Mouse (Mus musculus) gastrocnemius, postnatal 36 days (tissue): ENCODE measurements around the gene Nr0b2. TPM values are rescaled to one million over a fixed set of nuclear protein-coding genes. Genes with fewer than 3 reads are reported as not detected.

Experiments
- DNase-seq, 2 experiments: peaks; one replicate each; pipeline ENCODE4 v3.0.0; 2022
- intact Hi-C: fragments of 180-260 bp; cut with DNase I; formaldehyde crosslinking; loops from one replicate; pipeline ENCODE4 v1.15.1; 2025
- microRNA-seq, 2 experiments: library from miRNA; unstranded; fragments of <30 nt; microRNA quantifications; one replicate each; pipeline ENCODE4 v1.2.0; 2021
- total RNA-seq, 2 experiments: library from RNA; stranded (reverse); gene quantifications; 2 replicates each; pipeline ENCODE4 v1.2.3; 2021

The Nr0b2 gene
- total RNA-seq, 2 experiments from 2014 or later = not detected

- peak in 1 of 2 experiments; percentile 44 for DNase-seq
- intact Hi-C loops = no loop called here
Observed at GRCm38 (mm10) chr4:133601721-133602218, 48.6 kb downstream of the Nr0b2 start, which contains the start of gene Sfn. TSS of gene Sfn (minus strand) at chr4:133602168.

- intact Hi-C loops = no loop called here
- DNase-seq = no peak
Observed at GRCm38 (mm10) chr4:133603056-133603455, 49.9 kb downstream of the Nr0b2 start.

- intact Hi-C loops = no loop called here
Observed at GRCm38 (mm10) chr4:133604175-133604574, 51.0 kb downstream of the Nr0b2 start.

GRCm38 (mm10) chr4:133604856-133605255, 51.7 kb downstream of the Nr0b2 start:
- no peak for DNase-seq
- intact Hi-C loops = no loop called here

More at GRCm38 (mm10) chr4:133604175-133604574, 51.0 kb downstream of the Nr0b2 start:
- no peak for DNase-seq

GRCm38 (mm10) chr4:133605330-133605729, 52.2 kb downstream of the Nr0b2 start:
- intact Hi-C loops = no loop called here

More at GRCm38 (mm10) chr4:133605330-133605729, 52.2 kb downstream of the Nr0b2 start:
- DNase-seq = no peak

Small RNA genes lying within 50 kb of the gene (microRNA-seq; reads per million reads assigned to microRNA genes)
- gene Gm23158 = 0 reads per million in 2 experiments

Other genes starting within 250 kb of the Nr0b2 start
- gene Wdtc1, start 199.9 kb upstream of the Nr0b2 start, total RNA-seq = 10 to 100 TPM; 85.6 to 88.5 TPM
- gene Slc9a1, start 183.7 kb upstream of the Nr0b2 start, total RNA-seq = 1 to 10 TPM; 8.3 to 9.8 TPM
- 1 to 10 TPM in 1 of 2 experiments, under 1 TPM in 1; 0.59 to 1.0 TPM for gene Tent5b, start 73.2 kb upstream of the Nr0b2 start, total RNA-seq
- under 1 TPM; 0.56 to 0.81 TPM for gene Trnp1, start 54.8 kb upstream of the Nr0b2 start, total RNA-seq
- not detected for gene Kdf1, start 34.4 kb upstream of the Nr0b2 start, total RNA-seq
- gene Nudc, start 7.4 kb upstream of the Nr0b2 start, total RNA-seq = 10 to 100 TPM; 41.2 to 45.4 TPM
- 1 to 10 TPM; 2.6 to 3.3 TPM for gene Gpatch3, start 21.4 kb downstream of the Nr0b2 start, total RNA-seq
- gene Gpn2, start 31.0 kb downstream of the Nr0b2 start, total RNA-seq = 1 to 10 TPM; 4.7 to 5.7 TPM
- gene Sfn, start 48.8 kb downstream of the Nr0b2 start, total RNA-seq = 1 to 10 TPM in 1 of 2 experiments, under 1 TPM in 1; 0.94 to 1.2 TPM
- 10 to 100 TPM; 24.5 to 35.2 TPM for gene Zdhhc18, start 96.8 kb downstream of the Nr0b2 start, total RNA-seq
- gene Pigv, start 119.3 kb downstream of the Nr0b2 start, total RNA-seq = 10 to 100 TPM in 1 of 2 experiments, 1 to 10 TPM in 1; 8.4 to 10.4 TPM
- gene Arid1a, start 203.4 kb downstream of the Nr0b2 start, total RNA-seq = 10 to 100 TPM; 18.1 to 24.4 TPM